Mouse (Mus musculus): ENCODE data around the gene Zfp981. TPM values are rescaled to one million over a fixed set of nuclear protein-coding genes. Genes with fewer than 3 reads are reported as not detected.
"Not testable (repeated sequence)": the region's sequence is repeated elsewhere in the genome, so short reads cannot be mapped to it uniquely, and the experiment has no call there.

The Zfp981 gene
- polyA plus RNA-seq, 1 experiment from 2014 or later = 0.14 TPM

- H3K4me1 ChIP-seq (ENCODE audit: control insufficient read depth in 2 of 2, insufficient read depth in 2 of 2, low read length in 2 of 2); H3K9ac ChIP-seq (ENCODE audit: low read length); H3K27me3 ChIP-seq (ENCODE audit: control insufficient read depth, insufficient read depth, low read length); H3K4me2 ChIP-seq (ENCODE audit: low read length); ATAC-seq (ENCODE audit: insufficient number of reproducible peaks, insufficient read depth, low FRiP score, low read depth); H3K4me3 ChIP-seq (ENCODE audit: control insufficient read depth in 1 of 2, insufficient read depth in 1 of 2, low read depth in 1 of 2, low read length in 2 of 2); H3K36me3 ChIP-seq (ENCODE audit: control insufficient read depth, insufficient read depth, low read length); H3K27ac ChIP-seq (replicated peaks in 1 of 2; ENCODE audit: control insufficient read depth in 1 of 2, insufficient read depth in 1 of 2, low read depth in 2 of 2, low read length in 2 of 2): not testable (repeated sequence)
- peaks cover 45% of the 10 kb centered on the region for H3K9me3 ChIP-seq (ENCODE audit: control insufficient read depth, low read length)
- WGBS = 67% methylated on average over 3 of the region's 3 CpGs
Measured at GRCm38 (mm10) chr4:146476959-146477358, 24.9 kb upstream of the Zfp981 start.

- H3K4me2 ChIP-seq (ENCODE audit: low read length); H3K27me3 ChIP-seq (ENCODE audit: control insufficient read depth, insufficient read depth, low read length); H3K4me3 ChIP-seq (ENCODE audit: control insufficient read depth in 1 of 2, insufficient read depth in 1 of 2, low read depth in 1 of 2, low read length in 2 of 2); H3K36me3 ChIP-seq (ENCODE audit: control insufficient read depth, insufficient read depth, low read length); H3K4me1 ChIP-seq (ENCODE audit: control insufficient read depth in 2 of 2, insufficient read depth in 2 of 2, low read length in 2 of 2); H3K9ac ChIP-seq (ENCODE audit: low read length); H3K27ac ChIP-seq (replicated peaks in 1 of 2; ENCODE audit: control insufficient read depth in 1 of 2, insufficient read depth in 1 of 2, low read depth in 2 of 2, low read length in 2 of 2): not testable (repeated sequence)
- whole genome bisulfite sequencing = 63% methylated on average over 6 of the region's 6 CpGs
- ATAC-seq (ENCODE audit: insufficient number of reproducible peaks, insufficient read depth, low FRiP score, low read depth) = peak; percentile 18; the same call in 1 of the 2 replicates
- peaks cover 73% of the 10 kb centered on the region for H3K9me3 ChIP-seq (ENCODE audit: control insufficient read depth, low read length)
Measured at GRCm38 (mm10) chr4:146480376-146481096, 21.3 kb upstream of the Zfp981 start.

- peaks cover 68% of the 10 kb centered on the region for H3K9me3 ChIP-seq (ENCODE audit: control insufficient read depth, low read length)
- H3K27me3 ChIP-seq (ENCODE audit: control insufficient read depth, insufficient read depth, low read length); H3K36me3 ChIP-seq (ENCODE audit: control insufficient read depth, insufficient read depth, low read length); H3K4me3 ChIP-seq (ENCODE audit: control insufficient read depth in 1 of 2, insufficient read depth in 1 of 2, low read depth in 1 of 2, low read length in 2 of 2); H3K9ac ChIP-seq (ENCODE audit: low read length); H3K4me2 ChIP-seq (ENCODE audit: low read length); H3K27ac ChIP-seq (replicated peaks in 1 of 2; ENCODE audit: control insufficient read depth in 1 of 2, insufficient read depth in 1 of 2, low read depth in 2 of 2, low read length in 2 of 2); ATAC-seq (ENCODE audit: insufficient number of reproducible peaks, insufficient read depth, low FRiP score, low read depth); H3K4me1 ChIP-seq (ENCODE audit: control insufficient read depth in 2 of 2, insufficient read depth in 2 of 2, low read length in 2 of 2): not testable (repeated sequence)
- WGBS = 80% methylated on average over 10 of the region's 10 CpGs
Measured at GRCm38 (mm10) chr4:146482546-146482945, 19.3 kb upstream of the Zfp981 start.

GRCm38 (mm10) chr4:146483571-146484280 is 18.1 kb upstream of the Zfp981 start:
- 0 out of 2 replicates have a peak, but pooled peaks have one; percentile 33 for ATAC-seq (ENCODE audit: insufficient number of reproducible peaks, insufficient read depth, low FRiP score, low read depth)
- H3K27me3 ChIP-seq (ENCODE audit: control insufficient read depth, insufficient read depth, low read length); H3K36me3 ChIP-seq (ENCODE audit: control insufficient read depth, insufficient read depth, low read length); H3K4me1 ChIP-seq (ENCODE audit: control insufficient read depth in 2 of 2, insufficient read depth in 2 of 2, low read length in 2 of 2); H3K4me3 ChIP-seq (ENCODE audit: control insufficient read depth in 1 of 2, insufficient read depth in 1 of 2, low read depth in 1 of 2, low read length in 2 of 2); H3K27ac ChIP-seq (replicated peaks in 1 of 2; ENCODE audit: control insufficient read depth in 1 of 2, insufficient read depth in 1 of 2, low read depth in 2 of 2, low read length in 2 of 2); H3K9ac ChIP-seq (ENCODE audit: low read length); H3K4me2 ChIP-seq (ENCODE audit: low read length): not testable (repeated sequence)
- 65% methylated on average over 13 of the region's 13 CpGs for WGBS
- peaks cover 60% of the 10 kb centered on the region for H3K9me3 ChIP-seq (ENCODE audit: control insufficient read depth, low read length)

- not testable (repeated sequence) for H3K4me1 ChIP-seq (ENCODE audit: control insufficient read depth in 2 of 2, insufficient read depth in 2 of 2, low read length in 2 of 2); H3K27ac ChIP-seq (replicated peaks in 1 of 2; ENCODE audit: control insufficient read depth in 1 of 2, insufficient read depth in 1 of 2, low read depth in 2 of 2, low read length in 2 of 2); H3K9ac ChIP-seq (ENCODE audit: low read length); H3K4me2 ChIP-seq (ENCODE audit: low read length); H3K4me3 ChIP-seq (ENCODE audit: control insufficient read depth in 1 of 2, insufficient read depth in 1 of 2, low read depth in 1 of 2, low read length in 2 of 2); ATAC-seq (ENCODE audit: insufficient number of reproducible peaks, insufficient read depth, low FRiP score, low read depth); H3K27me3 ChIP-seq (ENCODE audit: control insufficient read depth, insufficient read depth, low read length); H3K36me3 ChIP-seq (ENCODE audit: control insufficient read depth, insufficient read depth, low read length)
- H3K9me3 ChIP-seq (ENCODE audit: control insufficient read depth, low read length) = peaks cover 60% of the 10 kb centered on the region
Measured at GRCm38 (mm10) chr4:146484676-146485075, 17.2 kb upstream of the Zfp981 start.

- H3K4me1 ChIP-seq (ENCODE audit: control insufficient read depth in 2 of 2, insufficient read depth in 2 of 2, low read length in 2 of 2); H3K27ac ChIP-seq (replicated peaks in 1 of 2; ENCODE audit: control insufficient read depth in 1 of 2, insufficient read depth in 1 of 2, low read depth in 2 of 2, low read length in 2 of 2); H3K4me2 ChIP-seq (ENCODE audit: low read length); ATAC-seq (ENCODE audit: insufficient number of reproducible peaks, insufficient read depth, low FRiP score, low read depth); H3K27me3 ChIP-seq (ENCODE audit: control insufficient read depth, insufficient read depth, low read length); H3K36me3 ChIP-seq (ENCODE audit: control insufficient read depth, insufficient read depth, low read length); H3K9ac ChIP-seq (ENCODE audit: low read length); H3K4me3 ChIP-seq (ENCODE audit: control insufficient read depth in 1 of 2, insufficient read depth in 1 of 2, low read depth in 1 of 2, low read length in 2 of 2): not testable (repeated sequence)
- 63% methylated on average over 6 of the region's 6 CpGs for WGBS
- H3K9me3 ChIP-seq (ENCODE audit: control insufficient read depth, low read length) = peaks cover 59% of the 10 kb centered on the region
Measured at GRCm38 (mm10) chr4:146485183-146485939, 16.5 kb upstream of the Zfp981 start.

DNA sequence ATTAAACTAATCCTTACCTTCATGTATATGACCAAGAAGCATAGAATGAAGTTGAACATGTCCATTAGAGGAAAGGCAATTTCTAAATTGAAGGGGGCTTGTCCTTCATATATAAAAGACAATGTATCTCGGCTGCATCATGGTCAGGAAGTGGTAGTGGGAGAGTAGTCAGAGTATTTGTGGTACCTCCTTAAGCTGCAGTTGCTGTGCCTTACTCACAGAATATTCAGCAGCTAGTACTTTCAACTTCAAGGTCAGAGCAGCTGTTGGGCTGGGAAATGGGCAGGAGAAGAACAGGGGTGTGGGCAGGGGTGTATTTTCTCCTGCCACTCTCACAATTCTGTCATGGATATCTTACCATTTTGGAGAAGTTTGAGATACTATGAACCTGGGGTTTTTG is 15.1 kb upstream of the Zfp981 start:
- 59% methylated on average over 1 of the region's 1 CpGs for WGBS
- ATAC-seq (ENCODE audit: insufficient number of reproducible peaks, insufficient read depth, low FRiP score, low read depth); H3K4me2 ChIP-seq (ENCODE audit: low read length); H3K4me1 ChIP-seq (ENCODE audit: control insufficient read depth in 2 of 2, insufficient read depth in 2 of 2, low read length in 2 of 2); H3K27ac ChIP-seq (replicated peaks in 1 of 2; ENCODE audit: control insufficient read depth in 1 of 2, insufficient read depth in 1 of 2, low read depth in 2 of 2, low read length in 2 of 2); H3K9ac ChIP-seq (ENCODE audit: low read length); H3K36me3 ChIP-seq (ENCODE audit: control insufficient read depth, insufficient read depth, low read length); H3K27me3 ChIP-seq (ENCODE audit: control insufficient read depth, insufficient read depth, low read length); H3K4me3 ChIP-seq (ENCODE audit: control insufficient read depth in 1 of 2, insufficient read depth in 1 of 2, low read depth in 1 of 2, low read length in 2 of 2): not testable (repeated sequence)
- H3K9me3 ChIP-seq (ENCODE audit: control insufficient read depth, low read length) = peaks cover 56% of the 10 kb centered on the region

Data from heart, embryonic 14.5 days (tissue).